Mouse (Mus musculus) macrophage (primary cell): ENCODE data around the gene Grn. TPM values are rescaled to one million over a fixed set of nuclear protein-coding genes. Genes with fewer than 3 reads are reported as not detected.

Experiments
- H3K27ac ChIP-seq: fragments of 350-480 bp; formaldehyde crosslinking; 2 replicates; pipeline ENCODE4 v1.9.0; 2021
- H3K36me3 ChIP-seq: fragments of 350-480 bp; formaldehyde crosslinking; 2 replicates; pipeline ENCODE4 v1.9.0; 2021; ENCODE audit errors: inconsistent target
- H3K4me3 ChIP-seq: fragments of 350-480 bp; formaldehyde crosslinking; 2 replicates; pipeline ENCODE4 v1.9.0; 2021; ENCODE audit errors: inconsistent target
- H3K79me2 ChIP-seq: fragments of 350-480 bp; formaldehyde crosslinking; 2 replicates; pipeline ENCODE4 v1.9.0; 2021; ENCODE audit errors: inconsistent target
- WGBS: methylation state at CpG from one replicate; pipeline ENCODE4 v1.1.7; 2026; ENCODE audit warnings: inconsistent platforms; ENCODE audit not compliant: missing documents; 5-methylcytosine and 5-hydroxymethylcytosine counted together
- polyA plus RNA-seq: library from polyadenylated mRNA; stranded (reverse); fragments of 250-400 nt; gene quantifications from 3 replicates; pipeline ENCODE4 v1.2.4, GENCODE M21; 2018; ENCODE audit warnings: inconsistent platforms

The Grn gene
- polyA plus RNA-seq, 1 experiment from 2014 or later = 2,461 TPM

DNA sequence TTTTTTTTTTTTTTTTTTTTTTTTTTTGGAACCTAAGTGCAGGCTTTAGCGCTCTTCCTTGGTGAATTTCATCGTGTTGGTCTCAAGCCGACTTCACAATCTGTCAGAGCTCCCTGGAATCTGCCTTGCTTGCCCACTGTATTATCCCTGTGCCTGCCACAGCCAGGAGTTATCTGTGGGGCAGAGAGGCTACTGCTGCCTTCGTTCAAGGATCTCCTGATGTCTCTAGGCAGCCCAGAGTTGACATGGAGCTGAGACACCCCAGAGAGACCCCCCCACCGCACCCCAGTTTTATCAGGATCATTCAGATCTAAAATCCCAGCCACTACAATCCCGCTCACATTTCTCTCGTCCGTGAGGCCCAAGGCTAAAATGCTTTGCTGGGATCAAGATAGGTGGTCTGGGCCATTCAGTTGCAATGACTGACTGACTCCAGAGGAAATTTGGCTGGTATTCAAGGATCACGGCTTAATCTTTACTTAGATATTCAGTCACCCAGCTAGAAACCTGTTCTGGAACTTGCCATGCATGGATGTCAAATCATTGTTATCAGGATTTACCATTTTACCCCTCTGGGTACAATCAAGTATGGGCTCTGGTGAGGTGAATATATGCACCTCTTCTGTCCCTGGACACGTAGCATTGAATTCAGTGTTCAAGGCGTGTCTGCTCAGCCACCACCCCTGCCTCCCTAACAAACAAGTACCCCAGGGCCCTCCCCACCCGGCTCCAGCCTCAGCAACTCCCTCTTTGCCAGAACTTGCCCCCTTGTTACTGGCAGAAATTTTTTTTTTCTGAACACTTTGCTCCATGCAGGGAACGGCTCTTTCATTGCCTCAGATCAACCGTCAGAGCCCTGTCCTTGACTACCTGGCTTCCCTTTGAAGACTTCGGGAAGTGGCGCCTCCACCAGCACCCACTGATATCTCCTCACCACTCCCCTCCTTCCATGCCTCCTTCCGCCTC is 19.2 kb downstream of the Grn start:
- Histone ChIP-seq H3K79me2 (no peaks in the 10 kb centered on the region), H3K4me3 (no peak overlapping the region), H3K27ac (no peak overlapping the region), H3K36me3 (no peaks in the 10 kb centered on the region)
- 77% methylated on average over 12 of the region's 17 CpGs for WGBS

DNA sequence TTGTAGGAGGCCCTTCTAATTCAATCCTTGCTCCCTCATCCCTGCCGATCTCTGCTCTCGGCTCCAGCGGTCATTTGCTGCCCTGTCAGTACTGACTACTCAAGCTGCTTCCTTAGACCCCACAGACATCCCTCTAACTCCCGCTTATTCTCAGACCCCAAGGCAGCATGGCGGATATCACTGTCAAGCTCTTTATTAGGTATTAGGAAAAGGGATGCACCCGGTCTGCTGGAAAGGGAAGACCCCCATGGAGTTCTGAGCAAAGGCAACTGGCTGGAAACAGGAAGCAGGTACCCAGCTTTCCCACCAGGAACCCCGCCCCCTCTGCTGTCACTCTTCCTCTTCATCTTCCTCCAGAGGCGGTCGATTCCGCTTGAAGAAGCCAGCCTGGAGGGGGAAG is 23.0 kb downstream of the Grn start:
- Histone ChIP-seq H3K27ac (no peak overlapping the region), H3K79me2 (no peaks in the 10 kb centered on the region), H3K4me3 (no peak overlapping the region), H3K36me3 (no peaks in the 10 kb centered on the region)
- 60% methylated on average over 10 of the region's 10 CpGs for WGBS

DNA sequence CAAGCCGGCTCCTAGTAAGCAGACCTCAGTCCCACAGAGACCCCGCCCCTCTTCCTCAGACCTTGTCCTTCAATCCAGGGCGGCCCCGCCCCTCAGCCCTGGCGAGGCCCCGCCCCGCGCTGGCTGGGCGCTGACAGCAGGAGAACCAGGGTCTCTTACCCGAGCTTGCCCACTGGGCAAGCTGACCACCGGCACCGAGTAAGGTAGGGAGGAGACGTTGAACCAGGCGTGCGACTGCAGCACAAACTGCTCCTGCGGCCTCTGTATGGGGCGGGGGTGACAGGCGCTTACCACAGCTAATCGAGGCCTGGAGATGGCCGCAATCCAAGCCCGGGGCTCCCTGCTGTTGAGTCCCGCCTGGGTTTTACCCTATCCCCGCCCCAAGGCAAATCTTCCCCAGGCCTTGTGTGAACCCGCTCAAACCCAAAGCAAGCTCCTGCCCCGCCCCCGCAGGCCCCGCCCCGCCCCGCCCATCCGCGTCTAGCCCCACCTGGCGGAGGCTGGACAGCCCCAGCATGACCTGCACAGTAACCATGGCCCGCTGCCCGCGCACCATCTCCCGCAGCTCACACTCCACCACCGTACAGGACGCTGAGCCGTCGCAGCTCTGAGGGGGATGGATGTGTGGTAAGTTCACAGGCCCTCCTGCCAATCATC is 25.8 kb downstream of the Grn start:
- H3K36me3 ChIP-seq = no peaks in the 10 kb centered on the region
- H3K27ac ChIP-seq = no peak overlapping the region
- under 1% methylated on average over 31 of the region's 40 CpGs for WGBS
- H3K79me2 ChIP-seq = no peaks in the 10 kb centered on the region
- no peak overlapping the region; the same call in 1 of the 2 replicates for H3K4me3 ChIP-seq

DNA sequence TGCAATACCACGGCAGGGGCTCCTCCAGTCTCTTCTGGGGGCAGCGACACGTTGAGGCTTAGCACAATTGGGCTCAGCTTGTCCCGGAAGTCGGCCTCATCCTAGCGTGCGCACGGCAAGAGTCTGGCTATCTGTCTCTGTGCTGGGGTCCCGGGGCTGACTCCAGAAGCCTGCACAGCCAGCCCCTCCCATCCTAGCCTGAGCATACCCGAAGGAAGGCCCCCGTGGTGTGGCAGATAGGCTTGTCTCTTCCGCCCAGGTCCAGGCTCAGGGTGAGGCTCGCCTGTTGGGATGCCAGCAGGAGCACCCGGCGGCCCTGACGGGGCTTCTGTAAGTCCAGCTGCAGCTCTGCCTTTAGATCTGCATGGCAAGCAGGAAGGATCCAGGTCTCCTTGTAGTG is 30.4 kb downstream of the Grn start:
- H3K27ac ChIP-seq = no peak overlapping the region
- H3K79me2 ChIP-seq = no peaks in the 10 kb centered on the region
- WGBS = 92% methylated on average over 10 of the region's 16 CpGs
- H3K36me3 ChIP-seq = no peaks in the 10 kb centered on the region
- H3K4me3 ChIP-seq = no peak overlapping the region

DNA sequence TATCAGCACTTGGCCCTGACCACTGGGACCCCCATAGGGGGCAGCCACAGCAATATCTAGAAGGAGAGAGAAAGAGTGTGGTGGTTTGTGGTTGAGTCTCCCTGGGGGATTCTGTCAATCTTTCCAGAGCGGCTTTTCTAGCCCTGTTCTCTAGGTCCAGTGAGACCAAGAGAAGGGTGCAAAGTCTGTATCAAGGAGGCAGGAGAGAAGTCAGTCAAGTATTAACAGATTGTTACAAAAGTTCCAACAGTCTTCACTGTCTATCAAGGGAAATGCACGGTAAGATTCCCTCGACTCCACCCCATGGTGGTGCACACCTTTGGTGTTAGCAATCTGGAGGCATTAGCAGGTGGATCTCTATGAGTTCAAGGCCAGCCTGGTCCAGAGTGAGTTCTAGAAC is 31.6 kb downstream of the Grn start:
- Histone ChIP-seq H3K79me2 (no peaks in the 10 kb centered on the region), H3K27ac (no peak overlapping the region), H3K4me3 (no peak overlapping the region), H3K36me3 (no peaks in the 10 kb centered on the region)
- WGBS = 94% methylated on average over 3 of the region's 3 CpGs

DNA sequence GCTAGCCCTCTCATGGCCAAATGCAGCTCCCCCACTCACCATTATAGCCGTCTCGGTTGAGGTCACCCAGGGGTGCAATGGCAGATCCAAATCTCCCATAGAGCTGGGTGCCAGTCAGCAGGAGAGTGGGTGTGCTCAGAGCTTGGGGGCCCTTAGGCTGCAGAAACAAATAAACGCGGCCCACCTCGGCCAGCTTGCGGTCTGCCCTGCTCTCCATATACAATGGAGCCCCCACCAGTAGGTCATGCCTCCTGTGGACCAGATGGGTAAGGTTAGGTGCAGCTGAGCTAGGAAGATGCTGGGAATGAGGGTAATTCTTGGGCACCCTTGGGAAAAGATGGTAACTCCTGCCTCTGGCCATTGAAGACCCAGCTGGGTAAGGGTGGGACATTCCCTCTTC is 34.8 kb downstream of the Grn start:
- no peak overlapping the region for H3K4me3 ChIP-seq
- no peaks in the 10 kb centered on the region for H3K79me2 ChIP-seq
- no peak overlapping the region for H3K27ac ChIP-seq
- 98% methylated on average over 6 of the region's 6 CpGs for WGBS
- no peaks in the 10 kb centered on the region for H3K36me3 ChIP-seq

DNA sequence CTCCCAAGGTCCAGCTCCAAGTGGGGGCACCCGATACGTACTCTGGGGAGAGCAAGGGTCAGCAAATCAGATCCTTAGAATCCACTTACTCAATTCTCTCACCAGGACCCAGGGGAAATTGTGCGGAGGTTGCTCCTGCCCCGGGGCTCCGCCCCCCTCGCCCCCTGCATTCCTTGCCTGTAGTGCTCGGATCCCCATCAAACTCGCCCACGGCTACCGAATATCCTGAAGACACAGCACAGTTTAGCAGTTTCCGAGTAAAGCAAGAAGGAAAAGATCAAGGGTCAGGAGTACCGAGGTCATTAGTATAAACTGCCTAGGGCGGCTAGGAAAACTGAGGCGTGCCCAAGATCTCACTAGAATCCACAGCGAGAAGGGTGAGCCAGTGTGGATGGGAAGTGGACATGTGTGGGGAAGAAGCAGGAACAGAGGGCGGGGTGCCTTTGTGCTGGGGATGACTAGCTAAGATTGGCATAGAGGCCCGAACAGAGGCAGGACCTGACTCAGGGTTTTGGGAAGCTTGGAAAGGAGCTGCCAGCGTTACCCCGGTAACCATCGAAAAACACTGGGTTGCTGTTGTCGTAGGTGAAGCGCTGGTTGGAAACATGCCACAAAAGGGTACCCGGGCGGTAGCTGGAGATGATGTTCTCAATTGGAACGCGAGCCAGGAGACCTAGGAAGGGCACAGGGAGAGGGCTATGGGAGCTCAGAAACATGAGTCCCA is 35.8 kb downstream of the Grn start:
- WGBS = 82% methylated on average over 24 of the region's 26 CpGs
- H3K27ac ChIP-seq = no peak overlapping the region
- H3K36me3 ChIP-seq = no peaks in the 10 kb centered on the region
- no peaks in the 10 kb centered on the region for H3K79me2 ChIP-seq
- H3K4me3 ChIP-seq = no peak overlapping the region

DNA sequence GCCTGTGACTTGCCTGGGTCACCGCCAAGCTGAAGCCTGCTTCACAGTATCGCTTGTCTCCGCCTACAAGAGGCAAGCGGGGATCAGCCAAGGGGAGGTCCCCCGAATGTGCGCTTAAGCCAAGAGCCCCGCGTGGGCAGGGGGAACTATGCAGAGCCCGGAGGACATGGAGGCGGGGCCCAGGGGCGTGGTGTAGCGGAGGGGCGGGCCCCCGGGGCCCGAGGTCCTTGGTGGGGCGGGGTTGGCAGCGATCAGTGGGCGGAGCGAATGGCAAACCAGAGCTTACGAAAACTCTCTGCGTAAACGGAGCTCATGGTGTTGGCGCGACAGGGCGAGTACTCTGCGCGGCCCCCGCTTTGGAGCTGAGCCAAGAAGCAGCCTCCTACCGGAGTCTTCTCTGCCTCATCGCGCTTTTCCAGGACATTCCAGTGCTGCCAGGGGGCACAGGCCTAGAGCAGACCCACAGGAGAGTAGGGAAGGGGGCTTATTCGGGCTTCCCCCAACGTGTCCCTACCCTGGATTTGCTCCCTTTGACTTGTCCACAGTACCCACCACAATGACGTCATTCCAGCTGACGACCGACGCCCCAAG is 37.0 kb downstream of the Grn start:
- no peaks in the 10 kb centered on the region for H3K79me2 ChIP-seq
- H3K36me3 ChIP-seq = no peaks in the 10 kb centered on the region
- WGBS = under 1% methylated on average over 37 of the region's 37 CpGs
- no peak overlapping the region for H3K27ac ChIP-seq
- peak overlapping the region; percentile 16; the same call in 1 of the 2 replicates for H3K4me3 ChIP-seq

DNA sequence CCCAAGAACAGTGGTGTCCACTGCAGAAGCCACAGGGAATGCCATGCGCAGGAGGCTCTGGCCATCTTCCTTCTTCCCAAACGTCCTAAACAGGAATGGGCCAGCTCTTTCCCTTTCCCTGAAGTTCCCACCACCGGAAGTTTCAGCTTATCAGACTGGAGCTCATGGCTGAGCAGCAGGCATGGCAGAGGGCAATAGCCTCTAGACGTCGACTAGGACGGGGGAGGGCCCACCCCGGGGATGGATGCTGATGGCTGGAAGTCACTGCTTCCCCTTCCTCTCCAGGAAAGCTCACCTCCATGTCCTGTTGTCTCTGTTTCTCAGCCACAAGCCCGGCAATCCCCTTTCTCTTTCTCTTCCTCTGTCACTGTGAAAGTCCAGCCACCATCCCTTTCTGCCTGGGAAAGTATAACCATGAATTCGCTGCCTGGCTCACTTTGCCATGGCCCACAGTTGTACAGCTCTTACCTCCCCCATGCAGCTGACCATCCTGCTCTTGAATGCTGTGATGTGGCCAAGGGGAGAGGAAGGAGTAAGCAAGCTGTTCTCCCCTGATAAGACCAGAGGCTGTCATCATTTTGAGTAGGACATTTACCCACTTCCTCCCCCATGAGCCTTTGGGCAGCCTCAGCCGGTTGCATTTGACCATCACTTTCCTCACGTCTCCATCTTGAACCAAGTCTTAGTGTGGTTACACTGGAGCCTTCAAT is 39.7 kb downstream of the Grn start, which contains the start of gene Itga2b:
TSS of gene Itga2b (minus strand) at position 475 of the 710 bp plus-strand sequence.
- no peak within 1 kb of the TSS for H3K27ac ChIP-seq
- H3K4me3 ChIP-seq = no peak within 1 kb of the TSS

DNA sequence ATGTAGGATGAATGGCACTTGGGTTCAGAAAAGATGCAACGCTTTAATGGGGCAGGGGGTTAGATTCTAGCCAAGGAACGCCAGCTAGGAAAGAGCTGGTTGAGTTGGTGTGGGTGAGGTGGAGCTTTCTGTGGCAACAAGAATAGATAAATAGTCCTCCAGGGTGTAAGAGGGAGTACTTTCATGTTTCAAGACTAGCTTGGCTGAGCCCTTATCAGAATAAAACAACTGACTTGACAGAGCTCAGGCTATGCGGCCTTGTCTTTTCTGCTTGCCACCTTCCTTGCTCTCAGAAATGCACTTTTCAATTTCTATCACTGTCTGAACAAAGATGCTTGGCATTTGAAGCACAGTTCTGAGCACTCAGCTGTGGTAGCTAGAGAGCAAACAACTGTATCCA is 44.9 kb downstream of the Grn start:
- 95% methylated on average over 3 of the region's 3 CpGs for whole genome bisulfite sequencing
- H3K27ac ChIP-seq = no peak overlapping the region
- no peaks in the 10 kb centered on the region for H3K79me2 ChIP-seq
- H3K36me3 ChIP-seq = peaks cover 11% of the 10 kb centered on the region; the same call in 1 of the 2 replicates
- H3K4me3 ChIP-seq = no peak overlapping the region

More for the DNA sequence above, 39.7 kb downstream of the Grn start, which contains the start of gene Itga2b:
- Histone ChIP-seq H3K79me2 (no peaks in the 10 kb centered on the region), H3K36me3 (no peaks in the 10 kb centered on the region)
- WGBS = 11% methylated on average over 11 of the region's 11 CpGs

DNA sequence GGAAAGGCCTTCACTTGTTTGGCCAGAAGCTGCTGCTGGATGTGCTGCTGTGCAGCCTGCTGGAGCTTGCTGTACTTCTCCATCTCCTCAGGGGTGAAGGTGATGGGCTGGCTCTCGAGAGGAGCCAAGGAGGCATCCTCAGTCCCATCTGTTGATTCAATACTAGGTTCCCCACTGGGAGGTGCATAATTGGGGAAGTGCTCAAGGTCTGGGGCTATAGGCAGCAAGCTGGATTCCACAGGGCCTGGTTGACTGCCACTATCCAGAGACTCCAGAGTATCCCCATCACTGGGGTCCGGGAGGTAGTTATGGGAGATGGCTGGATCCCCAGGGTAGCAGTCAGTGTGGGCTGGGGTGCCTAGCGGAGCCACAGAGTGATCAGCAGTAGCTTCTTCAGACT is 48.6 kb downstream of the Grn start:
- WGBS = 86% methylated on average over 3 of the region's 3 CpGs
- H3K27ac ChIP-seq = no peak overlapping the region
- no peak overlapping the region for H3K4me3 ChIP-seq
- H3K36me3 ChIP-seq = peaks cover 40% of the 10 kb centered on the region
- no peaks in the 10 kb centered on the region for H3K79me2 ChIP-seq

DNA sequence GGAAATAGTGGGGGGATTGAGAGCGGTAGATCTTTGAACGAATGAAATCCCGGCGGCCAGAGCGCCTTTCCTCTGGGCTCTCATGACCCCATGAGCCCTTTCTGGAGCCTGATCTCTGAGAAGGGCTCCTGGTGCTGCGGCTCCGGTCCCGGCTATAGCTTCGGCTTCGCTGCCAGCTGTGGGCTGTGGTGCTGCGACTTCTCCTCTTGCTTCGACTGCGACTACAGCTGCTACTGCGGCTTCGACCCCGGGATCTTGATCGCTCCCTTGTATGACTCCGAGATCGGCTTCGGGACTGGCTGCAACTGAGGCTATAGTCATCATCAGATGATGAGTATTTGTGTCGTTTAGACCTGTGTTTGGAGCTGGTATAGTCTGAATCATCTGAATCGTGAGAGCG is 49.5 kb downstream of the Grn start:
- WGBS = 98% methylated on average over 11 of the region's 23 CpGs
- Histone ChIP-seq H3K36me3 (peaks cover 41% of the 10 kb centered on the region), H3K79me2 (no peaks in the 10 kb centered on the region), H3K4me3 (no peak overlapping the region), H3K27ac (no peak overlapping the region)

DNA sequence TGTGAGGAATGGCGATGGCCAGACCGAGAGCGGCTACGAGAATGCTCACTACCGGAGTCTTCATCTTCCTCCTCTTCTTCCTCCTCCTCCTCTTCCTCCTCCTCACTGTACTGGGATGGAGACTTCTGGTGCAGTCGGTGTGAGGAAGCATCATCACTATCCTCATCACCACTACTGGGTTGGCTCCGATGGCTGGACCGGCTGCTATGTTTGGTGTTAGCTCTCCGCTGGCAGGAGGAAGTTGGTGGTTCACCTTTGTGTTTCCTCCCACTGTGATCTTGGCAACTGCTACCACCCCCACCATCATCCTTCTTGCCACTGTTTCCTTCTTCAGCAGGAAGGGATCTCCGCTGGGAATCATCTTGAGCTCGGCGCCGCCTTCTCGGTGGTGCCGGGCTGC is 50.0 kb downstream of the Grn start:
- Histone ChIP-seq H3K79me2 (no peaks in the 10 kb centered on the region), H3K36me3 (peaks cover 46% of the 10 kb centered on the region), H3K27ac (no peak overlapping the region), H3K4me3 (no peak overlapping the region)
- 76% methylated on average over 12 of the region's 15 CpGs for WGBS

DNA sequence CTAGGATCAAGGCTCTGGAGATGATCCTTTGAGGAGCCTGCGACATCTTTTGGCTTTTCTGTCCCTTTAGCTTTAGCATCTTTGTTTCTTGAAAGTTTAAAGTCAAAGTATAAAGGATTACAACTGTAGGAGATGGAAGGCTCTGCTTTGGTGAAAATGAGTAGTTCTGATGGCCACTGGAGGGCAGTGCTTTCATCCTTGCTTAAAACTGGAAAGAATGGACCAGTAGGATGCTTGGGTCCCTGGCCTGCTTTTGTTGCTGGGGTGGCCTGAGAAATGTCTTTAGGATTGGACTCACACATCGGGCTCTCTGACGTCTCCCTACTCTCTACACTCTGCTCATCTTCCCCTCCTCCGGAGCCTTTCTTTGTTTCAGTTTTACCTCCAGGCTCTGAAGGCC is 50.8 kb downstream of the Grn start:
- Histone ChIP-seq H3K27ac (no peak overlapping the region), H3K36me3 (peaks cover 50% of the 10 kb centered on the region), H3K4me3 (no peak overlapping the region), H3K79me2 (no peaks in the 10 kb centered on the region)
- 92% methylated on average over 4 of the region's 4 CpGs for WGBS
